Mouse (Mus musculus) heart, embryonic 11.5 days (tissue): ENCODE results near the gene Grk2. TPM values are rescaled to one million over a fixed set of nuclear protein-coding genes. Genes with fewer than 3 reads are reported as not detected.

Experiments used
- ATAC-seq: fragments of 200-750 bp; cut with Nextera tagmentation; replicated peaks from 2 replicates; pipeline ENCODE4 v1.8.0; 2017; ENCODE audit warnings: moderate library complexity; ENCODE audit not compliant: insufficient number of reproducible peaks, low FRiP score, low TSS enrichment
- H3K27ac ChIP-seq: fragments of 300-500 bp; sonication (generic); 2 replicates; pipeline ENCODE4 v1.5.1; 2014; ENCODE audit warnings: mild to moderate bottlenecking, low read depth, low read length
- H3K27me3 ChIP-seq: fragments of 300-500 bp; sonication (generic); 2 replicates; pipeline ENCODE4 v1.6.1; 2014; ENCODE audit warnings: mild to moderate bottlenecking, low read length, mixed read lengths; ENCODE audit not compliant: control insufficient read depth, insufficient read depth
- H3K36me3 ChIP-seq: fragments of 300-500 bp; sonication (generic); 2 replicates; pipeline ENCODE4 v1.6.1; 2014; ENCODE audit warnings: mild to moderate bottlenecking, low read length, moderate library complexity, mixed read lengths; ENCODE audit not compliant: control insufficient read depth, insufficient read depth
- H3K4me1 ChIP-seq: fragments of 300-500 bp; sonication (generic); 2 replicates; pipeline ENCODE4 v1.6.1; 2014; ENCODE audit warnings: low read length; ENCODE audit not compliant: control insufficient read depth, insufficient read depth
- H3K4me2 ChIP-seq: fragments of 300-500 bp; sonication (generic); 2 replicates; pipeline ENCODE4 v1.6.1; 2014; ENCODE audit warnings: mild to moderate bottlenecking, moderate library complexity
- H3K4me3 ChIP-seq: fragments of 300-500 bp; sonication (generic); 2 replicates; pipeline ENCODE4 v1.5.1; 2014; ENCODE audit warnings: low read depth, low read length
- H3K9ac ChIP-seq: fragments of 300-500 bp; sonication (generic); 2 replicates; pipeline ENCODE4 v1.6.1; 2014; ENCODE audit warnings: mild to moderate bottlenecking, low read depth, low read length, moderate library complexity
- H3K9me3 ChIP-seq: fragments of 300-500 bp; sonication (generic); replicated peaks from 2 replicates; pipeline ENCODE4 v1.6.1; 2016; ENCODE audit warnings: low read length; ENCODE audit not compliant: control insufficient read depth
- WGBS: fragments of 180-500 bp; shearing (Covaris S2); extraction: QIAGEN DNeasy Blood & Tissue Kit; methylation state at CpG from one replicate; pipeline ENCODE4 v1.1.7; 2014; ENCODE audit not compliant: insufficient replicate concordance; 5-methylcytosine and 5-hydroxymethylcytosine counted together
- polyA plus RNA-seq: library from polyadenylated mRNA; unstranded; fragments of >200 nt; fragmentation: Nextera tagmentation; extraction: Ambion mirVana; gene quantifications from 2 replicates; pipeline ENCODE4 v1.2.1, GENCODE M21; 2014

The Grk2 gene
- polyA plus RNA-seq, 1 experiment from 2014 or later: 12.0 TPM

- Histone ChIP-seq H3K27me3 (no peaks in the 10 kb centered on the region), H3K4me1 (no peaks in the 10 kb centered on the region), H3K4me3 (no peak overlapping the region), H3K9ac (no peak overlapping the region), H3K9me3 (no peaks in the 10 kb centered on the region), H3K27ac (0 out of 2 replicates have a peak overlapping the region, but pooled peaks have one; percentile 22), H3K4me2 (no peak overlapping the region), H3K36me3 (peaks cover 31% of the 10 kb centered on the region)
- WGBS: 58% methylated on average over 14 of the region's 14 CpGs
- no peak for ATAC-seq
Observed at GRCm38 (mm10) chr19:4294381-4295097, 11.5 kb downstream of the Grk2 start.

- no peaks in the 10 kb centered on the region for H3K4me1 ChIP-seq
- no peak for ATAC-seq
- H3K27me3 ChIP-seq: no peaks in the 10 kb centered on the region
- WGBS: 94% methylated on average over 11 of the region's 11 CpGs
- no peaks in the 10 kb centered on the region for H3K9me3 ChIP-seq
- no peak overlapping the region for H3K27ac ChIP-seq
- no peak overlapping the region for H3K9ac ChIP-seq
- H3K36me3 ChIP-seq: peaks cover 53% of the 10 kb centered on the region
- H3K4me2 ChIP-seq: no peak overlapping the region
- no peak overlapping the region for H3K4me3 ChIP-seq
Observed at GRCm38 (mm10) chr19:4291161-4291560, 14.9 kb downstream of the Grk2 start.

GRCm38 (mm10) chr19:4290749-4291148 lies 15.3 kb downstream of the Grk2 start:
- 78% methylated on average over 15 of the region's 15 CpGs for WGBS
- ATAC-seq: no peak
- no peak overlapping the region for H3K4me3 ChIP-seq

GRCm38 (mm10) chr19:4283653-4284052 lies 22.4 kb downstream of the Grk2 start:
- Histone ChIP-seq H3K36me3 (peaks cover 24% of the 10 kb centered on the region), H3K4me2 (peak overlapping the region; percentile 93), H3K27me3 (peaks cover 3% of the 10 kb centered on the region), H3K4me1 (no peaks in the 10 kb centered on the region), H3K4me3 (peak overlapping the region; percentile 63), H3K27ac (no peak overlapping the region), H3K9ac (no peak overlapping the region), H3K9me3 (no peaks in the 10 kb centered on the region)
- WGBS: 56% methylated on average over 7 of the region's 7 CpGs
- ATAC-seq: no peak

More at GRCm38 (mm10) chr19:4290749-4291148, 15.3 kb downstream of the Grk2 start:
- Histone ChIP-seq H3K9ac (no peak overlapping the region), H3K36me3 (peaks cover 56% of the 10 kb centered on the region), H3K27ac (no peak overlapping the region), H3K4me2 (no peak overlapping the region), H3K9me3 (no peaks in the 10 kb centered on the region), H3K27me3 (no peaks in the 10 kb centered on the region), H3K4me1 (no peaks in the 10 kb centered on the region)

- peak; percentile 80 for ATAC-seq
Observed at GRCm38 (mm10) chr19:4282898-4283553, 23.0 kb downstream of the Grk2 start, which contains the start of gene Ankrd13d. Gene Ankrd13d (minus strand): TSS chr19:4283137.

GRCm38 (mm10) chr19:4280425-4280824 lies 25.6 kb downstream of the Grk2 start:
- H3K27ac ChIP-seq: no peak overlapping the region
- WGBS: 86% methylated on average over 9 of the region's 9 CpGs

More at GRCm38 (mm10) chr19:4282898-4283553, 23.0 kb downstream of the Grk2 start, which contains the start of gene Ankrd13d:
- Histone ChIP-seq H3K27ac (no peak within 1 kb of the TSS), H3K4me1 (no peaks in the 10 kb centered on the region), H3K4me2 (peak within 1 kb of the TSS; percentile 93), H3K9me3 (no peaks in the 10 kb centered on the region), H3K9ac (peak within 1 kb of the TSS; percentile 66), H3K36me3 (peaks cover 20% of the 10 kb centered on the region), H3K27me3 (peaks cover 3% of the 10 kb centered on the region), H3K4me3 (peak within 1 kb of the TSS; percentile 63)
- under 1% methylated on average over 43 of the region's 50 CpGs for WGBS

GRCm38 (mm10) chr19:4279487-4279886 lies 26.5 kb downstream of the Grk2 start:
- Histone ChIP-seq H3K36me3 (no peaks in the 10 kb centered on the region), H3K27ac (no peak overlapping the region), H3K9ac (no peak overlapping the region), H3K4me3 (no peak overlapping the region), H3K4me1 (no peaks in the 10 kb centered on the region), H3K27me3 (peaks cover 3% of the 10 kb centered on the region), H3K4me2 (no peak overlapping the region), H3K9me3 (no peaks in the 10 kb centered on the region)
- no peak for ATAC-seq
- WGBS: 90% methylated on average over 1 of the region's 1 CpGs

More at GRCm38 (mm10) chr19:4280425-4280824, 25.6 kb downstream of the Grk2 start:
- no peak overlapping the region for H3K4me3 ChIP-seq
- peaks cover 3% of the 10 kb centered on the region for H3K27me3 ChIP-seq
- ATAC-seq: no peak
- H3K36me3 ChIP-seq: no peaks in the 10 kb centered on the region
- H3K4me1 ChIP-seq: no peaks in the 10 kb centered on the region
- H3K4me2 ChIP-seq: no peak overlapping the region
- H3K9ac ChIP-seq: no peak overlapping the region
- no peaks in the 10 kb centered on the region for H3K9me3 ChIP-seq

GRCm38 (mm10) chr19:4270972-4271371 lies 35.0 kb downstream of the Grk2 start:
- Histone ChIP-seq H3K4me1 (0 out of 2 replicates have a peak, but pooled peaks cover 4% of the 10 kb centered on the region), H3K4me2 (no peak overlapping the region), H3K36me3 (no peaks in the 10 kb centered on the region), H3K27ac (no peak overlapping the region), H3K4me3 (no peak overlapping the region), H3K27me3 (peaks cover 37% of the 10 kb centered on the region), H3K9ac (no peak overlapping the region), H3K9me3 (no peaks in the 10 kb centered on the region)
- 86% methylated on average over 11 of the region's 11 CpGs for WGBS
- ATAC-seq: no peak
